Mouse (Mus musculus) midbrain, embryonic 16.5 days (tissue): Measurements from ENCODE around the gene Zfp536. TPM values are rescaled to one million over a fixed set of nuclear protein-coding genes. Genes with fewer than 3 reads are reported as not detected.

ENCODE experiments used
- ATAC-seq: fragments of 200-750 bp; cut with Nextera tagmentation; 2 replicates; pipeline ENCODE4 v1.8.0; 2017; ENCODE audit warnings: moderate TSS enrichment
- H3K27ac ChIP-seq: fragments of 300-500 bp; sonication (generic); 2 replicates; pipeline ENCODE4 v1.5.1; 2014; ENCODE audit warnings: mild to moderate bottlenecking, low read length, mixed read lengths
- H3K27me3 ChIP-seq: fragments of 300-500 bp; sonication (generic); 2 replicates; pipeline ENCODE4 v1.6.1; 2014; ENCODE audit warnings: low read depth, low read length, mixed read lengths; ENCODE audit not compliant: control insufficient read depth, insufficient read depth
- H3K36me3 ChIP-seq: fragments of 300-500 bp; sonication (generic); 2 replicates; pipeline ENCODE4 v1.6.1; 2014; ENCODE audit warnings: mild to moderate bottlenecking, low read length, moderate library complexity, mixed read lengths; ENCODE audit not compliant: control insufficient read depth, insufficient read depth
- H3K4me1 ChIP-seq: fragments of 300-500 bp; sonication (generic); 2 replicates; pipeline ENCODE4 v1.6.1; 2014; ENCODE audit warnings: mild to moderate bottlenecking, low read length, mixed read lengths; ENCODE audit not compliant: control insufficient read depth, insufficient read depth
- H3K4me2 ChIP-seq: fragments of 300-500 bp; sonication (generic); 2 replicates; pipeline ENCODE4 v1.6.1; 2014; ENCODE audit warnings: mild to moderate bottlenecking, low read length, mixed read lengths
- H3K4me3 ChIP-seq: fragments of 300-500 bp; sonication (generic); 2 replicates; pipeline ENCODE4 v1.5.1; 2014; ENCODE audit warnings: low read depth, mild to moderate bottlenecking, low read length, moderate library complexity, mixed read lengths
- H3K9ac ChIP-seq: fragments of 300-500 bp; sonication (generic); 2 replicates; pipeline ENCODE4 v1.6.1; 2014; ENCODE audit warnings: low read depth, low read length, mixed read lengths
- H3K9me3 ChIP-seq: fragments of 300-500 bp; sonication (generic); replicated peaks from 2 replicates; pipeline ENCODE4 v1.6.1; 2014; ENCODE audit warnings: mild to moderate bottlenecking, low read length, mixed read lengths; ENCODE audit not compliant: control insufficient read depth, poor library complexity, severe bottlenecking
- WGBS: fragments of 180-500 bp; shearing (Covaris S2); extraction: QIAGEN DNeasy Blood & Tissue Kit; methylation state at CpG from one replicate; pipeline ENCODE4 v1.1.7; 2014; 5-methylcytosine and 5-hydroxymethylcytosine counted together
- polyA plus RNA-seq: library from polyadenylated mRNA; unstranded; fragments of >200 nt; fragmentation: Nextera tagmentation; extraction: Ambion mirVana; gene quantifications from 2 replicates; pipeline ENCODE4 v1.2.1, GENCODE M21; 2015

The Zfp536 gene
- polyA plus RNA-seq, 1 experiment from 2014 or later = 24.4 TPM

DNA sequence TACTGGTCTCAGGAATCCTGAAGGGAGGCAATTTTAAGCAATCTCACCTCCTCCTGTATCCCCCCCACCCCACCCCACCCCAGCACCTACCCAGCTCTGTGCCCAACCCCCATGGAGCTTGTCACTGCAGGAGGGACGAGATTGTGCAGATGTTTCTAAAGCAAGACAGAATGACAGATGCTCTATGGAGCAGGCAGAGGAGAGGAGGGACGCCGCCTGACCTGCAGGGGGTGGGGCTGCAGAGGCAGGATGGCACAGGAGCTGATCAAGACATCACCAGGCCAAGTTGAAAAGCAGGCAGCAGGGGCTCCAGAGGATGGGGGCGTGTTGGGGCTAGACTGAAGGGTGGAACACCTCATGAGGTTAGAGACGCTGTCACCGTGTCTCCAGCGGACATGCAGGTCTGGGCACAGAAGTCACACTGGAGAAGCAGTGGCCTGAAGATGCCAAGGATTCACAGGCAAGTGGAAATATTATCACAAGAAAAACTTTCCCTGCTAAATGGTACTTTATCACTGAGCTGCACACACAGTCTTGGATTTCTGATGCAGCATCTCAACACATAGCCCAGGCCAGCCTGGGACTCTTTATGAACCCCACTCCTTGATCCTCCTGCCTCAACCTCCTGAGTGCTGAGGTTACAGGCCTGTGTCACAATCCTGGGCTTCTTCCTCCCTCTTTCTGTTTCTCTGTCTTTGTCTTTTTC is 37.6 kb downstream of the Zfp536 start:
- no peak overlapping the region for H3K4me3 ChIP-seq
- 35% methylated on average over 7 of the region's 7 CpGs for WGBS
- no peaks in the 10 kb centered on the region for H3K27me3 ChIP-seq
- no peaks in the 10 kb centered on the region for H3K36me3 ChIP-seq
- no peaks in the 10 kb centered on the region for H3K9me3 ChIP-seq
- H3K27ac ChIP-seq = no peak overlapping the region
- peak; percentile 47; the same call in 1 of the 2 replicates for ATAC-seq
- peaks cover 17% of the 10 kb centered on the region for H3K4me1 ChIP-seq
- no peak overlapping the region for H3K9ac ChIP-seq
- H3K4me2 ChIP-seq = no peak overlapping the region

DNA sequence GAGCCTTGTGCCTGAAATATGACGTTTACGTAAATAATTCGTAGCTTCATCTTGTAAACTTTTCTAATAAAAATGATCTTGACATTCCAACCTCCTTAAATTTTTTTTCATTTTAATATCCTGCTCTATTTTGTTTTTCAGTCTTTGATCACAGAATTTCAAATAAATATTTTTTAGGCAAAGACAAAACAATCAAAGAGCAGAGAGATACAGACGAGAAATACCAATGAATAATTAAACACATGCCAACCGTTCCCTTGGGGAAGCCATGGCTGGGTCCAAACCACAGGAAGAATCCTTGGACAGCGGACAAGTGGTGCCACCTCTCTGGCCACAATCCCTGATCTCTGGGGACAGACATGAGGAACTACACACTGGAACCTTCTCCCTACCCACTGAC is 38.3 kb downstream of the Zfp536 start:
- no peaks in the 10 kb centered on the region for H3K27me3 ChIP-seq
- no peak overlapping the region for H3K27ac ChIP-seq
- no peak overlapping the region for H3K9ac ChIP-seq
- H3K4me1 ChIP-seq = peaks cover 22% of the 10 kb centered on the region
- H3K36me3 ChIP-seq = no peaks in the 10 kb centered on the region
- H3K4me3 ChIP-seq = no peak overlapping the region
- H3K9me3 ChIP-seq = no peaks in the 10 kb centered on the region
- no peak overlapping the region for H3K4me2 ChIP-seq
- WGBS = 41% methylated on average over 6 of the region's 6 CpGs
- ATAC-seq = no peak; the same call in 1 of the 2 replicates

DNA sequence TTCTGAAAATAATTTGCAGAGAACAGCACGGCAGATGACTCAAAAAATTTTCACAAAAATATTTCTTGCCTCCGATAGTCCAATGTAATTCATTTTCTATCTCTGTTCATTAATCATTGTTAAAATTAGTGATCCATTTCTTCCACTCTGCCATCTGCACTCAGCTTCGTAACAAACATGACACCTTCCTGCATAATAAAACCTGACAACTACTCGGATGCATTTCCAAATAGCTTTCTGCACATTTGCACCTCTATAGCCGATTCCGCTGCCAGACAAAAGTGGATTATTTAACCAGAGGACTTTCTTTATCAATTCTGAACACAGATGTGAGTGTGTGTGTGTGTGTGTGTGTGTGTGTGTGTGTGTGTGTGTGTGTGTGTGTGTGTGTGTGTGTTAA is 38.9 kb downstream of the Zfp536 start:
- ATAC-seq = no peak
- H3K4me2 ChIP-seq = no peak overlapping the region
- H3K9ac ChIP-seq = no peak overlapping the region
- H3K4me3 ChIP-seq = no peak overlapping the region
- WGBS = 35% methylated on average over 6 of the region's 6 CpGs
- no peaks in the 10 kb centered on the region for H3K27me3 ChIP-seq
- peaks cover 22% of the 10 kb centered on the region for H3K4me1 ChIP-seq
- no peak overlapping the region for H3K27ac ChIP-seq
- H3K9me3 ChIP-seq = no peaks in the 10 kb centered on the region
- H3K36me3 ChIP-seq = no peaks in the 10 kb centered on the region

DNA sequence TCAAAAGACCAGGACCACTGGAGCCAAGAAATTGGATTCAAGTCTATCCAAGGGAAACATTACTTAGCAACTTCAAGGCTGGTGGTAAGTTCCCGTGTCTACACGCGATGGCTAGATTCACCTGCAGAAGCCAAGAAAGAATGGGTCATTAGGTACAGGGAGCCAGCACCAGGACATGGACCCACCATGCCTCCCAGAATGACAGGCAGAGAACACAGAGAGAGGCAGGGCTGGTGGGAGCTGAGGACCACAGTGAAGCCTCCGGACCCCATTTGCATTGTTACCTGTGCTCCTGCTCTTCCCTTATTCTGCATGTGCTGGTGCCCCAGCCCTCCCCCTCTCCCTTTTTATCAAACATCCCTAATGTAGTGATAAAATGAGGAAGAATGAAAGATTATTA is 39.4 kb downstream of the Zfp536 start:
- Histone ChIP-seq H3K27me3 (no peaks in the 10 kb centered on the region), H3K4me1 (peaks cover 22% of the 10 kb centered on the region), H3K4me3 (no peak overlapping the region), H3K9me3 (no peaks in the 10 kb centered on the region), H3K27ac (no peak overlapping the region), H3K9ac (no peak overlapping the region), H3K36me3 (no peaks in the 10 kb centered on the region), H3K4me2 (no peak overlapping the region)
- no peak for ATAC-seq
- 96% methylated on average over 4 of the region's 4 CpGs for WGBS

DNA sequence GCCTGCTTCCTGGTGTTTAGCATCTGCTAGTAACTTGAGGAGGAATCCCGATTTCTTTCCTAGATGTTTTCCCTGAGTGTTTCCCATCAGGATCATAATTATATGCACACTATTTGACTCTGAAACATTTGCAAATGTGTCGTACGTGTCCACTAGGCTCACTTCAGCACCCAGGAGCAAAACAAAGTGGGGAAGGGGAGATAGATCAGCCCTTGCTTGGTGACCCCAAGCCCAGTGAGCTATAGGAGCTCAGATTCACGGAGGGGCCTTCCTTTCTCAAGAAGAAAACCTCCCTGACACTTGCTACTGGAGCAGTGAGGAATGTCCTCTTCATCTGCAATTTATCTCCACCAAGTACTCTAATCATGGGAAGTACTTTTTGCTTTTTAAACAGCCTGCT is 40.7 kb downstream of the Zfp536 start:
- Histone ChIP-seq H3K9me3 (no peaks in the 10 kb centered on the region), H3K4me3 (no peak overlapping the region), H3K9ac (no peak overlapping the region), H3K4me1 (peaks cover 22% of the 10 kb centered on the region), H3K27ac (no peak overlapping the region), H3K4me2 (no peak overlapping the region), H3K27me3 (no peaks in the 10 kb centered on the region), H3K36me3 (no peaks in the 10 kb centered on the region)
- ATAC-seq = no peak
- WGBS = 81% methylated on average over 4 of the region's 4 CpGs

DNA sequence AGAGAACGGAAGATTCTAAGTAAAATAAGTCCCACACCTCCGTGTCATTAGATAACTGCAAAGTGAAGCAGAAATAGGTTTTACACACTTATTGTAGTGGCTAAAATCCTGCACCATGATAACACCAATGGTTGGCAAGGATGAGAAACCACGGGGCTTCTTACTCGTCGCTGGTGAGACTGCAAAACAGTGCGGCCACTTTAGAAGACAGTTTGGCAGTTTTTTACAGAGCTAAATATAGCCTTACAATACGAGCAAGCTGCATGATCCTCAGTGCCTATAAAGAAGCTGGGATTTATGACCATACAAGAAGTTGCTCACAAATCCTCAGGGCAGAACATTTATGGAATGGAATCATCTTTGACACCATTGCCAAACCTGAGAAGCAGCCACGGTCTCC is 45.7 kb downstream of the Zfp536 start:
- H3K36me3 ChIP-seq = no peaks in the 10 kb centered on the region
- H3K27ac ChIP-seq = no peak overlapping the region
- no peaks in the 10 kb centered on the region for H3K27me3 ChIP-seq
- H3K9ac ChIP-seq = no peak overlapping the region
- H3K9me3 ChIP-seq = no peaks in the 10 kb centered on the region
- WGBS = 89% methylated on average over 8 of the region's 8 CpGs
- no peak overlapping the region for H3K4me2 ChIP-seq
- ATAC-seq = no peak
- H3K4me1 ChIP-seq = peaks cover 13% of the 10 kb centered on the region
- H3K4me3 ChIP-seq = no peak overlapping the region

DNA sequence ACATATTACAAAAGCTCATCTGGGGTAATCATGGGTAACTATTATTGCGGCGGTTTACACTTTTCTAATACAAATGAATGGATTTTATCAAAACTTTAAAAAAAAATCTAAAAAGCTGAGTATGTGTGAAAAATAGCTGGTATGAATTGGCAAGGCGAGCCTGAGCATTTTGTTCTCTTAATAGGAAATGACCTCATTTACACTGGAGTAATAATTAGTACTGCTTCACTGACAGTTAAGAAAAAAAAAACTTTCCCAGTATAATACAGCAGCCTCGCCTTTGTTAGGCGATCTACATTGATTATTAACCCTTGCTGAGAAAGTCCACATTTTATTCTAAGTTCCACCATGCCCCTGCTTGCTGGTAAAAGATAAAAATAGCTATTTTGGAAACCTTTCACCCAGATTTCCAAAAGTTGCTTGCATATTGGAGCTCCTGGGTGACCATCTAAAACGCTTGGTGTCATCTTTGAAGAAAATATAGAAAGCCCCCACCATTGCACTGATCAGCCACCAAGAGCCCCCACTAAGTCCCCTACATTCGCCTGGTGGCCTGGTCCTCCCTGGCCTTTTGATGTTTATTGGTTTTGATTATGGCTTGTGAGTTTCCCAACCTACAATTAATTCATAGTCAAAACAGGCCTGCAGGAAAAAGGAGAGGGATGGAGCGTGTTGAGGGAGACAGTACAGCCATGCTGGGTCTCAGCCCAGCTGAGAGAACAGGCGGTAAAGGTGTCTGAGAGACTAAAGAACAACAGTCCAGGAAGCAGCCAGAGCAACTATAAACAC is 49.2 kb downstream of the Zfp536 start:
- 42% methylated on average over 9 of the region's 9 CpGs for WGBS
- no peaks in the 10 kb centered on the region for H3K36me3 ChIP-seq
- no peak overlapping the region for H3K4me3 ChIP-seq
- no peaks in the 10 kb centered on the region for H3K9me3 ChIP-seq
- ATAC-seq = no peak
- no peaks in the 10 kb centered on the region for H3K27me3 ChIP-seq
- no peak overlapping the region for H3K9ac ChIP-seq
- peaks cover 11% of the 10 kb centered on the region for H3K4me1 ChIP-seq
- H3K27ac ChIP-seq = no peak overlapping the region
- H3K4me2 ChIP-seq = no peak overlapping the region

DNA sequence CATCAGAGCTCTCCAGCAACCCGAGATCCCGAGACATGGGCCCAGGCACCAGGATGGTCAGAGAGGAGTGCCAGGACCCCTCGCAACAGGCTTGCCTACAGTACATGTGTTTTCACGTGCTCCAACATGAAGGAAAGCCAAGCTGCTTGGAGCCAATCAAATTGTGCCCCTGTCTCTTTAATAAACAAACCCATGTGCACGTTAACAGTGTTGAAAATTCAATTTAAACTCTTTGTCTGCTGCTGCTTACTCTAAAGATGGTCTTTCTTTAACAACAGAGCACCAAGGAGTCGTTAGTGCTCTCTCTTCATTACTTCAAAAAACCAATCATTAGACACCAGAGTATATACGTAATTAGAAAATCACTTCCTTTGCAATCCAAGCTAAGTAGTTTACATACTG is 50.2 kb downstream of the Zfp536 start:
- peak; percentile 15; the same call in 1 of the 2 replicates for ATAC-seq
- 44% methylated on average over 7 of the region's 7 CpGs for WGBS
- no peak overlapping the region for H3K27ac ChIP-seq
- no peak overlapping the region for H3K4me3 ChIP-seq
- H3K9ac ChIP-seq = no peak overlapping the region
- H3K9me3 ChIP-seq = no peaks in the 10 kb centered on the region
- H3K4me2 ChIP-seq = peak overlapping the region; percentile 15; the same call in 1 of the 2 replicates
- no peaks in the 10 kb centered on the region for H3K27me3 ChIP-seq
- no peaks in the 10 kb centered on the region for H3K36me3 ChIP-seq
- peaks cover 19% of the 10 kb centered on the region for H3K4me1 ChIP-seq

DNA sequence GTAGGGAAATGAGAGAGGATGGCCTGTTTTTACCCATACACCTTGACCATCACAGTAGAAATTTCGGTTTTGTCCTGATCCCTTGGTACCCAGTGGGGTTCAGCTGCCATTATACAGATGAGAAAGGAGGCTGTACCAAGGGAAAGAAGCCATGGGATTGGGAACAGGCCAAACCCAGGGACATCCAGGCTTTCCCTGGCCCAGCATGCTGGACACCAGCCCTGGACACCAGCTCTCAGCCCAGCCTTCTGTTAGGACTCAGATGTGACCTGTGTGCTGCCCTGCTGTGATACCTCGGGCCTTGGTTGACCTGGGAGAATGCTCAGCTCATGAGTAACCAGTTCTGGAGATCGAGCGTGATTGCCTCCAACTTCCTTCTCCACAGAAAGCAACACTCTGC is 51.8 kb downstream of the Zfp536 start:
- Histone ChIP-seq H3K36me3 (no peaks in the 10 kb centered on the region), H3K4me1 (peaks cover 19% of the 10 kb centered on the region), H3K4me3 (no peak overlapping the region), H3K27ac (no peak overlapping the region), H3K27me3 (no peaks in the 10 kb centered on the region), H3K9me3 (no peaks in the 10 kb centered on the region), H3K4me2 (no peak overlapping the region), H3K9ac (no peak overlapping the region)
- ATAC-seq = no peak
- WGBS = 91% methylated on average over 4 of the region's 4 CpGs
